Mouse (Mus musculus): Measurements from ENCODE around the gene Tead1. TPM values are rescaled to one million over a fixed set of nuclear protein-coding genes. Genes with fewer than 3 reads are reported as not detected.

The Tead1 gene
- polyA plus RNA-seq, 1 experiment = 2.1 TPM

- no peaks in the 10 kb centered on the region for H3K36me3 ChIP-seq (ENCODE audit: control insufficient read depth, insufficient read depth, low read length)
- no peak for TF ChIP-seq CTCF (IDR thresholded peaks at IDR 0.05; ENCODE audit: control insufficient read depth, insufficient read depth, insufficient replicate concordance, low read depth, low read length)
- no peak for TF ChIP-seq POLR2A (IDR thresholded peaks at IDR 0.05; ENCODE audit: control insufficient read depth, low read depth, low read length)
- peaks cover 8% of the 10 kb centered on the region for H3K4me1 ChIP-seq (ENCODE audit: control insufficient read depth, insufficient read depth, low read length)
- H3K27ac ChIP-seq (ENCODE audit: control insufficient read depth, insufficient read depth, low read depth, low read length) = no peak overlapping the region
- no peaks in the 10 kb centered on the region for H3K27me3 ChIP-seq (ENCODE audit: control insufficient read depth, insufficient read depth, low read length)
- H3K4me3 ChIP-seq (ENCODE audit: control insufficient read depth, low read depth, low read length) = no peak overlapping the region
These were observed 40.5 kb downstream of the Tead1 start for GRCm38 (mm10) chr7:112719394-112720142.

GRCm38 (mm10) chr7:112720143-112720988 lies 41.2 kb downstream of the Tead1 start:
- no peak for TF ChIP-seq POLR2A (IDR thresholded peaks at IDR 0.05; ENCODE audit: control insufficient read depth, low read depth, low read length)
- no peak for TF ChIP-seq CTCF (IDR thresholded peaks at IDR 0.05; ENCODE audit: control insufficient read depth, insufficient read depth, insufficient replicate concordance, low read depth, low read length)
- Histone ChIP-seq H3K27ac (ENCODE audit: control insufficient read depth, insufficient read depth, low read depth, low read length) (no peak overlapping the region), H3K27me3 (ENCODE audit: control insufficient read depth, insufficient read depth, low read length) (no peaks in the 10 kb centered on the region), H3K4me1 (ENCODE audit: control insufficient read depth, insufficient read depth, low read length) (peaks cover 8% of the 10 kb centered on the region), H3K4me3 (ENCODE audit: control insufficient read depth, low read depth, low read length) (no peak overlapping the region), H3K36me3 (ENCODE audit: control insufficient read depth, insufficient read depth, low read length) (no peaks in the 10 kb centered on the region)

- no peak for TF ChIP-seq CTCF (IDR thresholded peaks at IDR 0.05; ENCODE audit: control insufficient read depth, insufficient read depth, insufficient replicate concordance, low read depth, low read length)
- Histone ChIP-seq H3K36me3 (ENCODE audit: control insufficient read depth, insufficient read depth, low read length) (no peaks in the 10 kb centered on the region), H3K27ac (ENCODE audit: control insufficient read depth, insufficient read depth, low read depth, low read length) (no peak overlapping the region), H3K27me3 (ENCODE audit: control insufficient read depth, insufficient read depth, low read length) (no peaks in the 10 kb centered on the region), H3K4me1 (ENCODE audit: control insufficient read depth, insufficient read depth, low read length) (peaks cover 8% of the 10 kb centered on the region), H3K4me3 (ENCODE audit: control insufficient read depth, low read depth, low read length) (no peak overlapping the region)
These were observed 41.8 kb downstream of the Tead1 start for GRCm38 (mm10) chr7:112720989-112721337.

- Histone ChIP-seq H3K4me3 (ENCODE audit: control insufficient read depth, low read depth, low read length) (no peak overlapping the region), H3K27me3 (ENCODE audit: control insufficient read depth, insufficient read depth, low read length) (no peaks in the 10 kb centered on the region), H3K4me1 (ENCODE audit: control insufficient read depth, insufficient read depth, low read length) (peaks cover 8% of the 10 kb centered on the region), H3K27ac (ENCODE audit: control insufficient read depth, insufficient read depth, low read depth, low read length) (no peak overlapping the region), H3K36me3 (ENCODE audit: control insufficient read depth, insufficient read depth, low read length) (no peaks in the 10 kb centered on the region)
- TF ChIP-seq CTCF (IDR thresholded peaks at IDR 0.05; ENCODE audit: control insufficient read depth, insufficient read depth, insufficient replicate concordance, low read depth, low read length) = no peak
- TF ChIP-seq POLR2A (IDR thresholded peaks at IDR 0.05; ENCODE audit: control insufficient read depth, low read depth, low read length) = no peak
These were observed 42.7 kb downstream of the Tead1 start for GRCm38 (mm10) chr7:112721859-112722258.

- no peak overlapping the region for H3K4me3 ChIP-seq (ENCODE audit: control insufficient read depth, low read depth, low read length)
- no peaks in the 10 kb centered on the region for H3K27me3 ChIP-seq (ENCODE audit: control insufficient read depth, insufficient read depth, low read length)
- no peaks in the 10 kb centered on the region for H3K4me1 ChIP-seq (ENCODE audit: control insufficient read depth, insufficient read depth, low read length)
- H3K36me3 ChIP-seq (ENCODE audit: control insufficient read depth, insufficient read depth, low read length) = no peaks in the 10 kb centered on the region
- no peak overlapping the region for H3K27ac ChIP-seq (ENCODE audit: control insufficient read depth, insufficient read depth, low read depth, low read length)
- TF ChIP-seq CTCF (IDR thresholded peaks at IDR 0.05; ENCODE audit: control insufficient read depth, insufficient read depth, insufficient replicate concordance, low read depth, low read length) = no peak
- TF ChIP-seq POLR2A (IDR thresholded peaks at IDR 0.05; ENCODE audit: control insufficient read depth, low read depth, low read length) = no peak
These were observed 49.3 kb downstream of the Tead1 start for GRCm38 (mm10) chr7:112728399-112728798.

GRCm38 (mm10) chr7:112730209-112730608 lies 51.1 kb downstream of the Tead1 start:
- no peak overlapping the region for H3K4me3 ChIP-seq (ENCODE audit: control insufficient read depth, low read depth, low read length)
- no peaks in the 10 kb centered on the region for H3K27me3 ChIP-seq (ENCODE audit: control insufficient read depth, insufficient read depth, low read length)
- H3K27ac ChIP-seq (ENCODE audit: control insufficient read depth, insufficient read depth, low read depth, low read length) = no peak overlapping the region
- no peaks in the 10 kb centered on the region for H3K4me1 ChIP-seq (ENCODE audit: control insufficient read depth, insufficient read depth, low read length)
- no peaks in the 10 kb centered on the region for H3K36me3 ChIP-seq (ENCODE audit: control insufficient read depth, insufficient read depth, low read length)
- TF ChIP-seq POLR2A (IDR thresholded peaks at IDR 0.05; ENCODE audit: control insufficient read depth, low read depth, low read length) = no peak
- TF ChIP-seq CTCF (IDR thresholded peaks at IDR 0.05; ENCODE audit: control insufficient read depth, insufficient read depth, insufficient replicate concordance, low read depth, low read length) = no peak

- TF ChIP-seq POLR2A (IDR thresholded peaks at IDR 0.05; ENCODE audit: control insufficient read depth, low read depth, low read length) = no peak
- no peak for TF ChIP-seq CTCF (IDR thresholded peaks at IDR 0.05; ENCODE audit: control insufficient read depth, insufficient read depth, insufficient replicate concordance, low read depth, low read length)
- H3K36me3 ChIP-seq (ENCODE audit: control insufficient read depth, insufficient read depth, low read length) = no peaks in the 10 kb centered on the region
- no peak overlapping the region for H3K4me3 ChIP-seq (ENCODE audit: control insufficient read depth, low read depth, low read length)
- H3K27me3 ChIP-seq (ENCODE audit: control insufficient read depth, insufficient read depth, low read length) = no peaks in the 10 kb centered on the region
- H3K4me1 ChIP-seq (ENCODE audit: control insufficient read depth, insufficient read depth, low read length) = no peaks in the 10 kb centered on the region
- no peak overlapping the region for H3K27ac ChIP-seq (ENCODE audit: control insufficient read depth, insufficient read depth, low read depth, low read length)
These were observed 52.5 kb downstream of the Tead1 start for GRCm38 (mm10) chr7:112731584-112731983.

Data from testis, adult 2 months (tissue).